ENCODE assay signal across 7 mouse cellular contexts in the genomic region with DNA sequence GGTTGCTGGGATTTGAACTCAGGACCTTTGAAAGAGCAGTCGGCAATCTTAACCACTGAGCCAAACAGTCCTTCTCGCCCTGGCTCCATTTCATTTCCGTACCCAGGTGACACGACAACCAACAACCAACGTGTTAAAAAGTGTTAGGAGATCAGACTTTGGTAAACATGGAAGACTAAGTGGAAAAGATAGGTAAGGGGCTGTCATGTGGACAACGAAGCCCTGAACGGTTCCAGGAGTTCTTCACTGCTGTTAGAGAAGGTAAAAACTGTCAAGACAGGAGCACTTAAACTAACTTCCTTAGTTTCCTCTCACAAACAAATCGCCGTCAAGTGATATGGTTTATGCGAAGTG. TPM values are rescaled to one million over a fixed set of nuclear protein-coding genes. Genes with fewer than 3 reads are reported as not detected.
DNase-seq lines count a peak whose midpoint lies in the region; ATAC-seq and TF ChIP-seq lines count a peak whose summit lies in the region.

No protein-coding gene starts in this region.

- peak overlapping the region; percentile 84 for H3K4me3 ChIP-seq in lung, adult 2 months (replicated peaks; ENCODE audit: extremely low read depth, low read depth, low read length)
- H3K4me3 ChIP-seq in embryonic fibroblast, embryonic 13.5 days (ENCODE audit: insufficient read depth, low read length) = peak overlapping the region; percentile 77
- H3K4me3 ChIP-seq in limb, embryonic 10.5 days = peak overlapping the region; percentile 89
- H3K4me3 ChIP-seq in neural tube, embryonic 15.5 days (replicated peaks) = peak overlapping the region; percentile 90

- no peaks in the 10 kb centered on the region for H3K36me3 ChIP-seq in limb, embryonic 10.5 days
- no peaks in the 10 kb centered on the region for H3K36me3 ChIP-seq in neural tube, embryonic 15.5 days

- no peaks in the 10 kb centered on the region for H3K27me3 ChIP-seq in limb, embryonic 10.5 days (ENCODE audit: low read depth, poor library complexity, severe bottlenecking)
- H3K27me3 ChIP-seq in neural tube, embryonic 15.5 days (replicated peaks) = no peaks in the 10 kb centered on the region

- ATAC-seq in neural tube, embryonic 15.5 days (ENCODE audit: low FRiP score) = peak; percentile 20

- TF ChIP-seq CTCF in lung, adult 2 months (IDR thresholded peaks at IDR 0.05; ENCODE audit: insufficient read depth, low read length) = no peak
- no peak for TF ChIP-seq CTCF in embryonic fibroblast, embryonic 13.5 days (IDR thresholded peaks at IDR 0.05; ENCODE audit: borderline replicate concordance, insufficient read depth, low read length)

- H3K4me2 ChIP-seq in neural tube, embryonic 15.5 days = peak overlapping the region; percentile 66

- TF ChIP-seq POLR2A in lung, adult 2 months (IDR thresholded peaks at IDR 0.05; ENCODE audit: borderline replicate concordance, extremely low read depth, low read depth, low read length) = no peak
- TF ChIP-seq POLR2A in embryonic fibroblast, embryonic 13.5 days (IDR thresholded peaks at IDR 0.05; ENCODE audit: low read depth, low read length) = no peak

- H3K4me1 ChIP-seq in lung, adult 2 months (ENCODE audit: control insufficient read depth, insufficient read depth, low read length) = no peaks in the 10 kb centered on the region
- H3K4me1 ChIP-seq in embryonic fibroblast, embryonic 13.5 days (ENCODE audit: control insufficient read depth, insufficient read depth, low read length) = no peaks in the 10 kb centered on the region
- H3K4me1 ChIP-seq in limb, embryonic 10.5 days = peaks cover 7% of the 10 kb centered on the region; the same call in 1 of the 2 replicates
- H3K4me1 ChIP-seq in neural tube, embryonic 15.5 days = peaks cover 27% of the 10 kb centered on the region

- 16% methylated on average over 10 of the region's 10 CpGs for WGBS in lung, adult 2 months
- 24% methylated on average over 10 of the region's 10 CpGs for WGBS in limb, embryonic 10.5 days
- 25% methylated on average over 10 of the region's 10 CpGs for WGBS in neural tube, embryonic 15.5 days

- no peaks in the 10 kb centered on the region for H3K9me3 ChIP-seq in limb, embryonic 10.5 days (replicated peaks)
- H3K9me3 ChIP-seq in neural tube, embryonic 15.5 days (replicated peaks) = no peaks in the 10 kb centered on the region

- DNase-seq in lung, adult 2 months = no peak
- DNase-seq in lung, postnatal 25 days (ENCODE audit: low spot score) = no peak
- DNase-seq in limb, embryonic 10.5 days (ENCODE audit: low spot score) = no peak
- DNase-seq in ovary, postnatal 14 days (ENCODE audit: low spot score) = no peak
- DNase-seq in yolk sac, embryonic 10.5 days (ENCODE audit: low spot score) = no peak

- H3K27ac ChIP-seq in embryonic fibroblast, embryonic 13.5 days (ENCODE audit: insufficient read depth, low read length) = peak overlapping the region; percentile 68
- peak overlapping the region; percentile 90 for H3K27ac ChIP-seq in limb, embryonic 10.5 days
- peak overlapping the region; percentile 95 for H3K27ac ChIP-seq in neural tube, embryonic 15.5 days (replicated peaks)

- H3K9ac ChIP-seq in neural tube, embryonic 15.5 days (replicated peaks) = peak overlapping the region; percentile 92

RNA-seq across cellular contexts. Expression of gene Tbc1d12, which starts 0.3 kb away (rescaled TPM):
- polyA plus RNA-seq in lung, adult 2 months (2012; rRNA removed) = 3.5 and 4.9 TPM in 2 replicates
- 9.3 and 9.8 TPM in 2 replicates for polyA plus RNA-seq in embryonic fibroblast, embryonic 13.5 days (2011; ENCODE audit: insufficient read length, low read depth, missing spikeins)
- polyA plus RNA-seq in limb, embryonic 10.5 days (2016; fragmentation: Nextera tagmentation; extraction: Ambion mirVana) = 1.3 and 1.8 TPM in 2 replicates
- 5.7 TPM in 2 replicates for polyA plus RNA-seq in neural tube, embryonic 15.5 days (2015; fragmentation: Nextera tagmentation; extraction: Ambion mirVana)

RNA-seq across cellular contexts. Expression of gene Noc3l, which starts 17.0 kb away (rescaled TPM):
- polyA plus RNA-seq in lung, adult 2 months (2012; rRNA removed) = 1.9 and 2.7 TPM in 2 replicates
- polyA plus RNA-seq in embryonic fibroblast, embryonic 13.5 days (2011; ENCODE audit: insufficient read length, low read depth, missing spikeins) = 20.7 and 22.6 TPM in 2 replicates
- polyA plus RNA-seq in limb, embryonic 10.5 days (2016; fragmentation: Nextera tagmentation; extraction: Ambion mirVana) = 11.2 and 11.7 TPM in 2 replicates
- 4.3 and 5.3 TPM in 2 replicates for polyA plus RNA-seq in neural tube, embryonic 15.5 days (2015; fragmentation: Nextera tagmentation; extraction: Ambion mirVana)
